Mouse (Mus musculus) heart, adult 18-20 months (tissue): ENCODE measurements around the gene Gm17175. TPM values are rescaled to one million over a fixed set of nuclear protein-coding genes. Genes with fewer than 3 reads are reported as not detected.
"Not testable (repeated sequence)": the region's sequence is repeated elsewhere in the genome, so short reads cannot be mapped to it uniquely, and the experiment has no call there.

ENCODE experiments used
- DNase-seq, 2 experiments: peaks; one replicate each; pipeline ENCODE4 v3.0.0; 2021 to 2022; ENCODE audit warnings: mixed read lengths in 1 of 2
- long read RNA-seq, 2 experiments: library from polyadenylated mRNA; stranded (forward); transcript quantifications; one replicate each; pipeline ENCODE4 v2.0.0; 2021
- total RNA-seq, 2 experiments: library from RNA; stranded (reverse); gene quantifications; 2 replicates each; pipeline ENCODE4 v1.2.3; 2021

The Gm17175 gene
- not detected for total RNA-seq
- long read RNA-seq, experiment 1 = 0 reads
- long read RNA-seq, experiment 2 = 0 reads

DNA sequence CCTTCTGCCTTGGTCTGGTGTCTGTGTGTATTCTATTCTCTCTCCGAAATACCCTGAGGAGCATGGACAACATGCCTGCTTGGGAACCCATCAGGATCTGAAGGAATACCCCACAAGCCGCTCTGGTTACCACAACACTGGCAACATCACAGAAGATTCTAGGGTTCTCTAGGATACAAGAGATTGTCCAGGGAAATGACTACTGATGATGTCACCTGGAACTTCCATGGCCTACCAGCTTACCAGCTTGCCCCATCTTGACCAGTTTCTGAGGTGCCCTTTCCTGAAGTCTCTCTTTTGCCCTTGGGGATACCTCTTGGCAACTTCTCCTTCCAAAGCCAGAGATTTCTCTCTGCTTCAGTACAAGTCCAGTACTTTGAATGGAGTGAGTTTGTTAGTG is at the start of gene Gm17175:
Gm17175 (minus strand) TSS at position 101 of the 400 bp plus-strand sequence.
- not testable (repeated sequence) for DNase-seq

DNA sequence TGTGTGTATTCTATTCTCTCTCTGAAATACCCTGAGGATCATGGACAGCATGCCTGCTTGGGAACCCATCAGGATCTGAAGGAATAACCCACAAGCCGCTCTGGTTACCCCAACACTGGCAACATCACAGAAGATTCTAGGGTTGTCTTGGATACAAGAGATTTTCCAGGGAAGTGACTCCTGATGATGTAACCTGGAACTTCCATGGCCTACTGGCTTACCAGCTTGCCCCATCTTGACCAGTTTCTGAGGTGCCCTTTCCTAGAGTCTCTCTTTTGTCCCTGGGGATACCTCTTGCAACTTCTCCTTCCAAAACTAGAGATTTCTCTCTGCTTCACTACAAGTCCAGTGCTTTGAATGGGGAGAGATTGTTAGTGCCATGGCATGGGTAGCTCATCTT is 37.3 kb upstream of the Gm17175 start, which contains the start of gene Gm17078:
Gm17078 (minus strand) TSS at position 101 of the 400 bp plus-strand sequence.
- DNase-seq = no peak

DNA sequence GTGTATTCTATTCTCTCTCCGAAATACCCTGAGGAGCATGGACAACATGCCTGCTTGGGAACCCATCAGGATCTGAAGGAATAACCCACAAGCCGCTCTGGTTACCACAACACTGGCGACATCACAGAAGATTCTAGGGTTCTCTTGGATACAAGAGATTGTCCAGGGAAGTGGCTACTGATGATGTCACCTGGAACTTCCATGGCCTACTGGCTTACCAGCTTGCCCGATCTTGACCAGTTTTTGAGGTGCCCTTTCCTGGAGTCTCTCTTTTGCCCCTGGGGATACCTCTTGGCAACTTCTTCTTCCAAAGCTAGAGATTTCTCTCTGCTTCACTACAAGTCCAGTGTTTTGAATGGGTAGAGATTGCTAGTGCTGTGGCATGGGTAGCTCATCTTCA is 18.2 kb upstream of the Gm17175 start, which contains the start of gene Gm17174:
Gm17174 (minus strand) TSS at position 101 of the 400 bp plus-strand sequence.
- DNase-seq = not testable (repeated sequence)

DNA sequence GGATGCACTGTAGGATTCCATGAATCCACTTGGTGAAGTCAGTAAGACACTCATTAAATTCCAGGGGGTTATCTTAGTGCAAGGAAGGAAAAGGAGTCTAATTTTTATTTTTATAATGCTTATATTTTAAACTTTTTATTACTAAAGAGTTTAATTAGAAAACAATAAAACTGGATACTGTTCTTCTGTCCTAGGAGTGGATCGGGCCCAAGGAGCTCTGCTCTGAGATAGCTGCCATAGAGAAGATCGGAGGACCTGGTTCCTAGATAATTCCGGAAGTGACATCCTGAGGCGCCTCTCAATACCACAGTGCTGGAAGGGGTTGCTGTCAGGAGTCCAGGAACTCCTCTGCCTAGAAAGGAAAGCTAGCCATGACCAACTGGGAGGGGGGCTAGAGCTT is 21.4 kb downstream of the Gm17175 start, which contains the start of gene Gm5622:
Gm5622 (plus strand) TSS at position 301 of the 400 bp plus-strand sequence.
- DNase-seq = no peak

Other genes with a start within 250 kb of the Gm17175 start
- not detected for gene Gm7247, start 212.3 kb downstream of the Gm17175 start, total RNA-seq
- gene Vmn2r88, start 163.2 kb downstream of the Gm17175 start, total RNA-seq = not detected
- not detected for gene Vmn2r89, start 122.2 kb downstream of the Gm17175 start, total RNA-seq
- not detected for gene Gm5622, start 21.3 kb downstream of the Gm17175 start, total RNA-seq
- gene Gm17174, start 18.1 kb upstream of the Gm17175 start, total RNA-seq = not detected
- gene Gm17078, start 37.2 kb upstream of the Gm17175 start, total RNA-seq = not detected
- not detected for gene Gm4181, start 61.6 kb upstream of the Gm17175 start, total RNA-seq
- not detected for gene Gm17079, start 121.4 kb upstream of the Gm17175 start, total RNA-seq
- not detected for gene Gm5800, start 143.1 kb upstream of the Gm17175 start, total RNA-seq
- gene Ang4, start 199.5 kb upstream of the Gm17175 start, total RNA-seq = not detected
- gene AY358078, start 226.0 kb upstream of the Gm17175 start, total RNA-seq = not detected